Mouse (Mus musculus) hindbrain, embryonic 11.5 days (tissue): ENCODE measurements at regions not wholly inside any gene's neighbourhood (a gene's known extent, or its start where the extent isn't known, plus 50 kb on each side); places are given as distances from the start of the nearest gene placed in this dataset.

Experiments used
- ATAC-seq: fragments of 200-750 bp; cut with Nextera tagmentation; 2 replicates; pipeline ENCODE4 v1.8.0; 2017; ENCODE audit warnings: mild to moderate bottlenecking, moderate TSS enrichment, moderate library complexity; ENCODE audit not compliant: low FRiP score
- DNase-seq: peaks from one replicate; pipeline ENCODE4 v3.0.0-alpha.2; 2015; ENCODE audit warnings: low spot score
- H3K27ac ChIP-seq: fragments of 300-500 bp; sonication (generic); 2 replicates; pipeline ENCODE4 v1.5.1; 2014; ENCODE audit warnings: mild to moderate bottlenecking, low read depth, low read length
- H3K27me3 ChIP-seq: fragments of 300-500 bp; sonication (generic); 2 replicates; pipeline ENCODE4 v1.6.1; 2014; ENCODE audit warnings: mild to moderate bottlenecking, low read length, moderate library complexity, mixed read lengths; ENCODE audit not compliant: control insufficient read depth, insufficient read depth
- H3K36me3 ChIP-seq: fragments of 300-500 bp; sonication (generic); 2 replicates; pipeline ENCODE4 v1.6.1; 2014; ENCODE audit warnings: mild to moderate bottlenecking, low read length, moderate library complexity, mixed read lengths; ENCODE audit not compliant: control insufficient read depth, insufficient read depth
- H3K4me1 ChIP-seq: fragments of 300-500 bp; sonication (generic); replicated peaks from 2 replicates; pipeline ENCODE4 v1.6.1; 2014; ENCODE audit warnings: low read length, mixed read lengths; ENCODE audit not compliant: control insufficient read depth, insufficient read depth
- H3K4me2 ChIP-seq: fragments of 300-500 bp; sonication (generic); replicated peaks from 2 replicates; pipeline ENCODE4 v1.6.1; 2014; ENCODE audit warnings: mild to moderate bottlenecking, low read depth, low read length
- H3K4me3 ChIP-seq: fragments of 300-500 bp; sonication (generic); 2 replicates; pipeline ENCODE4 v1.5.1; 2014; ENCODE audit warnings: low read depth, low read length
- H3K9ac ChIP-seq: fragments of 300-500 bp; sonication (generic); 2 replicates; pipeline ENCODE4 v1.6.1; 2014; ENCODE audit warnings: low read depth, low read length
- H3K9me3 ChIP-seq: fragments of 300-500 bp; sonication (generic); 2 replicates; pipeline ENCODE4 v1.6.1; 2016; ENCODE audit warnings: low read length; ENCODE audit not compliant: control insufficient read depth
- WGBS: fragments of 180-500 bp; shearing (Covaris S2); extraction: QIAGEN DNeasy Blood & Tissue Kit; methylation state at CpG from one replicate; pipeline ENCODE4 v1.1.7; 2014; 5-methylcytosine and 5-hydroxymethylcytosine counted together

DNA sequence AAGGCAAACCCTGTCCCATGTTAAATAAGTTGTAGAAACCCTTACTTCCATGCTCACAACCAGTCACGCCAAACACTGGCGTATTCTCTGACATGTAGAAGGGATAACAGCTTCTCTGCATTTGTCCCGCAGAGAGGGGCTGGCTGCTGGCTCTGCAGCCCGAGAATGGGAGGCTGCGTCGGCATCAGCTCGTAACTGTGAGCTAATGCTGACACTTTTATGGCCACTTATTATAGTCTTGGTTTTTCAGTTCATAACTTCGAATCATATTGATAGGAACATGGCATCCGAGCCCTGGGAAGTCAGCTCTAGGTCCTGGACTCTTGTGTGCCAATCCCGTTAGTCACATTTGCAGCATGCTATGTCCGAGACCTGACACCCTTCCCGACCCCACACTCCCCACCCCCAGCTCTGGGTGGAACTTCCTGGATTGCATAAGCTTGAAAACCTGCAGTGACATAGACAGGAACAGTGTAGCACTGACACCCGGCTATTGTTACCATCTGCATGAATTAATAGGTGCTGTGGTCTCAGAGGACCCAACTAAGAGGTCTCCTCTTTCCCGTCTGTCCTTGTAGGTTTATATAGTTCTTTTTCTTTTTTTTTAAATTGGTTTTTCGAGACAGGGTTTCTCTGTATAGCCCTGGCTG, 217.3 kb upstream of the Sall1 start:
- Histone ChIP-seq H3K36me3 (no peaks in the 10 kb centered on the region), H3K9ac (no peak overlapping the region), H3K27me3 (no peaks in the 10 kb centered on the region), H3K9me3 (peaks cover 5% of the 10 kb centered on the region), H3K4me1 (no peaks in the 10 kb centered on the region), H3K4me3 (no peak overlapping the region), H3K4me2 (no peak overlapping the region), H3K27ac (no peak overlapping the region)
- no peak for ATAC-seq
- no peak for DNase-seq
- WGBS = 82% methylated on average over 15 of the region's 15 CpGs

DNA sequence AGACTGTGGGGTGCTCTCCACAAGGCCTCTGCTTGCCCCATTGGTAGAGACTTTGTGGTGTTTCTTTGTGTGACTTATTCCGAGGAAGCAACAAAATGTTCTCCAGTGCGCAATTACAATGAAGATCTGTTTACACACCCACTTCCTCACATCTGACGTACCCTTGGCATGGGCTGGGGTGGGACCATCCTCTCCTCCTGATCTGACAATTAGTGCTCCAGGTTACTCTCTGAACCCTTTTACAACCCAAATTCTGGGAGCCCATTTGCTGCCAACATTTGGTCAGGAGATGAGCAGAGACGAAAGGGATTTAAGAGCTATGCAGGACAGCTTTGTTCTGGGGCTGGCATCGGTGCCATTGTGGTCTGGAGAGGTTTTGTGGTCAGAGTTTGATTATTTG, 215.9 kb upstream of the Sall1 start:
- no peaks in the 10 kb centered on the region for H3K4me1 ChIP-seq
- WGBS = 80% methylated on average over 5 of the region's 5 CpGs
- H3K4me2 ChIP-seq = no peak overlapping the region
- no peaks in the 10 kb centered on the region for H3K27me3 ChIP-seq
- H3K9ac ChIP-seq = no peak overlapping the region
- H3K27ac ChIP-seq = no peak overlapping the region
- no peak for DNase-seq
- no peak overlapping the region for H3K4me3 ChIP-seq
- no peaks in the 10 kb centered on the region for H3K36me3 ChIP-seq
- no peaks in the 10 kb centered on the region for H3K9me3 ChIP-seq
- ATAC-seq = no peak

DNA sequence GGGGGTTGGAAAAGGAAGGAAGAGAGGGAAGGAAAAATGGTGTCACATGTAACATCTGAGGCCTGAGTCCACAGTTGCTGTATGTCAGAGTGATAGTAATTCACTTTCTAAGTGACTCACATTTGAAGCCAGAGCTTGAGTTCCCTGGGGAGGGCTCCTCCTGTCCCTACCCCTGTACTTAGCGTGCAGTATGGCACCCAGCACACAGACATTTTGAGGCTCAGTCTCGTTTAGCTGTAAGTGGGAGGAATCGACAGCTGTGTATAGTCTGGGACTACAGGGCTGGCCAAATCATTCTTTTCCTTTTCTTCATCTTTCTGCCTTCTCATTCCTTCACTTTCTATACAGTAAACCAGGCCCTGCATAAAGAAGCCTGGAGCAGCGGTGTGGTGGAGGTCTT, 202.4 kb upstream of the Sall1 start:
- DNase-seq (no peak), ATAC-seq (no peak)
- Histone ChIP-seq H3K36me3 (no peaks in the 10 kb centered on the region), H3K4me2 (no peak overlapping the region), H3K4me3 (no peak overlapping the region), H3K27me3 (peaks cover 39% of the 10 kb centered on the region), H3K4me1 (peaks cover 7% of the 10 kb centered on the region; the same call in 1 of the 2 replicates), H3K27ac (no peak overlapping the region), H3K9ac (no peak overlapping the region), H3K9me3 (no peaks in the 10 kb centered on the region)
- WGBS = 83% methylated on average over 4 of the region's 4 CpGs

DNA sequence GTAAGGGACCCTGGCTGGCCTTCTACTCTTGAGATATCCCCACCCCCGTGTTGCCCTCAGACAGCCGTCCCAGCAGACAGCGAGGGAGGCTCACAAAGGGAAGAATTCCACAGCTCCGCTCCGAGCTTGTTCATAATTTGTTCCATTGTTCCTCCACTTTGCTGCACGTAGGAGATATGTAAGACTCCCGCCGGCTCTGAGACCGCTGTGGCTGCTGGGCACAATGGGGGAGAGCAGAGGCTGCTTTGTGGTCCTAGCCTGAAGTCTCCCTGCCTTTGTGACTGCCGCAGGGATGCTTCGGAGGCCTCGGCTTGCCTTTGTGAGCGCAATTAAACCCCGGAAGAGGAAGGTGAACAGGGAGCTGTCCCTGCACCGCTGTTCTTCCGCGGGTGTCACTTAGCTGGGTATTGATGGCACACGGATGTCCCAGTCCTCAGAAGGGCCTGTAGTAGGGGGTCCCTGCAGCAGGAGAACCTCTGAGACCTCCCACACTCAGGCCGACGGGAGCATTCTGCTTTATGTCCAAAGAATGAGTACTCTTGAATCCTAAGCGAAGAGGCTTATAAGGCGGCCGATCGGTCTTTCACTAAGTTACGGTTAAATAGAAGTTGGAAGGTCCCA, 201.3 kb upstream of the Sall1 start:
- H3K27ac ChIP-seq = no peak overlapping the region
- peak overlapping the region; percentile 54 for H3K9ac ChIP-seq
- DNase-seq (peak; percentile 74), ATAC-seq (no peak)
- 17% methylated on average over 25 of the region's 25 CpGs for WGBS
- peak overlapping the region; percentile 32; the same call in 1 of the 2 replicates for H3K4me2 ChIP-seq
- H3K4me1 ChIP-seq = peaks cover 7% of the 10 kb centered on the region; the same call in 1 of the 2 replicates
- no peaks in the 10 kb centered on the region for H3K9me3 ChIP-seq
- H3K4me3 ChIP-seq = peak overlapping the region; percentile 2; the same call in 1 of the 2 replicates
- peaks cover 37% of the 10 kb centered on the region for H3K27me3 ChIP-seq
- H3K36me3 ChIP-seq = no peaks in the 10 kb centered on the region

- WGBS = 29% methylated on average over 5 of the region's 5 CpGs
- H3K27ac ChIP-seq = no peak overlapping the region
- DNase-seq (no peak), ATAC-seq (no peak)
- peaks cover 23% of the 10 kb centered on the region for H3K27me3 ChIP-seq
- H3K4me1 ChIP-seq = peaks cover 7% of the 10 kb centered on the region; the same call in 1 of the 2 replicates
- H3K9me3 ChIP-seq = no peaks in the 10 kb centered on the region
- no peaks in the 10 kb centered on the region for H3K36me3 ChIP-seq
- no peak overlapping the region for H3K9ac ChIP-seq
- H3K4me2 ChIP-seq = no peak overlapping the region
- no peak overlapping the region for H3K4me3 ChIP-seq
These were observed 197.7 kb upstream of the Sall1 start for GRCm38 (mm10) chr8:89241686-89242085.

GRCm38 (mm10) chr8:89239626-89240025, 195.7 kb upstream of the Sall1 start:
- Histone ChIP-seq H3K4me3 (no peak overlapping the region), H3K36me3 (no peaks in the 10 kb centered on the region), H3K4me1 (peaks cover 2% of the 10 kb centered on the region; the same call in 1 of the 2 replicates), H3K4me2 (no peak overlapping the region), H3K9me3 (no peaks in the 10 kb centered on the region), H3K9ac (no peak overlapping the region), H3K27ac (no peak overlapping the region), H3K27me3 (peaks cover 18% of the 10 kb centered on the region)
- ATAC-seq (no peak), DNase-seq (no peak)
- 97% methylated on average over 2 of the region's 2 CpGs for WGBS

GRCm38 (mm10) chr8:89234041-89234440, 190.1 kb upstream of the Sall1 start:
- DNase-seq = no peak
- Histone ChIP-seq H3K36me3 (no peaks in the 10 kb centered on the region), H3K9me3 (no peaks in the 10 kb centered on the region), H3K4me2 (no peak overlapping the region), H3K27me3 (no peaks in the 10 kb centered on the region), H3K4me1 (no peaks in the 10 kb centered on the region), H3K9ac (no peak overlapping the region), H3K27ac (no peak overlapping the region), H3K4me3 (no peak overlapping the region)
- ATAC-seq = no peak

- Histone ChIP-seq H3K36me3 (no peaks in the 10 kb centered on the region), H3K27me3 (no peaks in the 10 kb centered on the region), H3K9me3 (no peaks in the 10 kb centered on the region), H3K4me1 (no peaks in the 10 kb centered on the region), H3K9ac (no peak overlapping the region), H3K4me3 (no peak overlapping the region), H3K4me2 (no peak overlapping the region), H3K27ac (no peak overlapping the region)
- no peak for ATAC-seq
- WGBS = 94% methylated on average over 1 of the region's 1 CpGs
- DNase-seq = no peak
These were observed 188.4 kb upstream of the Sall1 start for GRCm38 (mm10) chr8:89232318-89232717.

- WGBS = 83% methylated on average over 3 of the region's 3 CpGs
- H3K27me3 ChIP-seq = no peaks in the 10 kb centered on the region
These were observed 185.2 kb upstream of the Sall1 start for GRCm38 (mm10) chr8:89229144-89229543.

More at GRCm38 (mm10) chr8:89229144-89229543, 185.2 kb upstream of the Sall1 start:
- no peak for DNase-seq
- no peak overlapping the region for H3K4me3 ChIP-seq
- no peak overlapping the region for H3K9ac ChIP-seq
- H3K4me1 ChIP-seq = no peaks in the 10 kb centered on the region
- no peaks in the 10 kb centered on the region for H3K9me3 ChIP-seq
- H3K27ac ChIP-seq = no peak overlapping the region
- no peak for ATAC-seq
- no peaks in the 10 kb centered on the region for H3K36me3 ChIP-seq
- H3K4me2 ChIP-seq = no peak overlapping the region
